16 mouse cellular contexts compared by ENCODE assay signal in the genomic region with DNA sequence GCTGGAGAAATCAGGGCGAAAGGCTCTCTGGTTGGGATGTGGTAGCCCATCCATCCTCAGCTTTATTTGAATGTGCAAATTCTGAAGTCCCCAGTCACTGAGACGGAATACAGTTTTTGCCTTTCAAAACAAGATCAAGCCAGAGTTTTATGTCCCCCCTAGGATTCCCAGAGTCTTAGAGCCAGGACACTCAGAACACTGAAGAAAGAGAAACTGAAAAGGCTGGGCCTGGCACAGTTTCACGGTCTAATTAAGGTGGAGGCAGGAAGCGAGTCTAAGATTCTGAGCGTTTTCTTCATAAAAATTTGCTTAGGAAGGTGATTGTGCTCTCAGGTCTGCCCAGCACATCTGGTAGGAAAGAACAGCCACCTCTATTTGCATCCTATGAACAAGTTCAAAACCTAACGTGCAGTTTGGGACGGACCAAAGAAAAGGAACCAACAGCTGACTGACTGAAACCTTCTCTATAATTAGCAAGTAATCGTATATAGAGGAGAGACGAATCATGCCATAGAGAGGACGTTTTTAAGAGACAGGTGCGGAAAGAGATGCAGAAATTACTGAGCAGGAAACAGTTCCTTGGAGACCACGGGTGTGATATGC.
A peak's percentile ranks its signal among the peaks of the same experiment; 100 is the strongest.
DNase-seq lines count a peak whose midpoint lies in the region; ATAC-seq lines count a peak whose summit lies in the region.
"Had no signal": no experiment of that assay in that cellular context is flagged by ENCODE, and none has a peak within 500 bp of the region (broad histone marks: within the 10 kb centered on the region; RNA-seq: fewer than 3 reads in every experiment).

No protein-coding gene starts in this region.

- no peak overlapping the region for H3K4me2 ChIP-seq in midbrain, embryonic 15.5 days
- peak overlapping the region; percentile 25 for H3K4me2 ChIP-seq in limb, embryonic 13.5 days (replicated peaks)
- H3K4me2 ChIP-seq: embryonic facial prominence, embryonic 12.5 days; hindbrain, embryonic 15.5 days; liver, embryonic 13.5 days had no signal

- no peak for DNase-seq in midbrain, embryonic 10.5 days (ENCODE audit: low spot score)
- DNase-seq in Muller cell, postnatal 12 days (ENCODE audit: inconsistent ontology term): peak; percentile 2
- no peak for DNase-seq in forebrain, embryonic 10.5 days (ENCODE audit: extremely low spot score, low spot score)
- no peak for DNase-seq in MN1 (ENCODE audit: low spot score)
- no peak for DNase-seq in layer of hippocampus, adult 8-10 months (ENCODE audit: low spot score in 2 of 2)
- DNase-seq: adrenal gland, adult 8-10 months; cerebellum, postnatal 10 days; heart, adult 18-20 months; kidney, adult 8-10 months; liver, embryonic 13.5 days; lung, postnatal 10 days; thymus, postnatal 14 days had no signal

- 78% methylated on average over 12 of the region's 12 CpGs for WGBS in midbrain, embryonic 10.5 days
- 70% methylated on average over 12 of the region's 12 CpGs for WGBS in midbrain, embryonic 15.5 days
- WGBS in forebrain, embryonic 10.5 days: 76% methylated on average over 12 of the region's 12 CpGs
- 34% methylated on average over 12 of the region's 12 CpGs for WGBS in limb, embryonic 13.5 days

- no peaks in the 10 kb centered on the region for H3K36me3 ChIP-seq in midbrain, embryonic 10.5 days
- no peaks in the 10 kb centered on the region for H3K36me3 ChIP-seq in midbrain, embryonic 15.5 days (replicated peaks)
- H3K36me3 ChIP-seq in forebrain, embryonic 10.5 days (replicated peaks): no peaks in the 10 kb centered on the region
- H3K36me3 ChIP-seq in limb, embryonic 13.5 days: no peaks in the 10 kb centered on the region
- H3K36me3 ChIP-seq: embryonic facial prominence, embryonic 12.5 days; hindbrain, embryonic 15.5 days; liver, embryonic 13.5 days had no signal

- no peaks in the 10 kb centered on the region for H3K27me3 ChIP-seq in midbrain, embryonic 10.5 days (ENCODE audit: low read depth, poor library complexity, severe bottlenecking)
- no peaks in the 10 kb centered on the region for H3K27me3 ChIP-seq in midbrain, embryonic 15.5 days (replicated peaks)
- no peaks in the 10 kb centered on the region for H3K27me3 ChIP-seq in forebrain, embryonic 10.5 days (ENCODE audit: poor library complexity, severe bottlenecking)
- no peaks in the 10 kb centered on the region for H3K27me3 ChIP-seq in limb, embryonic 13.5 days
- H3K27me3 ChIP-seq: embryonic facial prominence, embryonic 12.5 days; hindbrain, embryonic 15.5 days; liver, embryonic 13.5 days had no signal

- H3K4me1 ChIP-seq in midbrain, embryonic 10.5 days: peaks cover 10% of the 10 kb centered on the region
- H3K4me1 ChIP-seq in midbrain, embryonic 15.5 days: no peaks in the 10 kb centered on the region
- H3K4me1 ChIP-seq in forebrain, embryonic 10.5 days: peaks cover 25% of the 10 kb centered on the region
- peaks cover 12% of the 10 kb centered on the region for H3K4me1 ChIP-seq in limb, embryonic 13.5 days
- H3K4me1 ChIP-seq: embryonic facial prominence, embryonic 12.5 days; hindbrain, embryonic 15.5 days; liver, embryonic 13.5 days had no signal

- H3K4me3 ChIP-seq in midbrain, embryonic 10.5 days: no peak overlapping the region
- H3K4me3 ChIP-seq in midbrain, embryonic 15.5 days: no peak overlapping the region
- no peak overlapping the region for H3K4me3 ChIP-seq in forebrain, embryonic 10.5 days
- no peak overlapping the region for H3K4me3 ChIP-seq in limb, embryonic 13.5 days
- H3K4me3 ChIP-seq: embryonic facial prominence, embryonic 12.5 days; hindbrain, embryonic 15.5 days; liver, embryonic 13.5 days had no signal

- H3K9me3 ChIP-seq in midbrain, embryonic 10.5 days (replicated peaks): no peaks in the 10 kb centered on the region
- H3K9me3 ChIP-seq in midbrain, embryonic 15.5 days: no peaks in the 10 kb centered on the region
- H3K9me3 ChIP-seq in forebrain, embryonic 10.5 days: no peaks in the 10 kb centered on the region
- H3K9me3 ChIP-seq in limb, embryonic 13.5 days: no peaks in the 10 kb centered on the region
- H3K9me3 ChIP-seq: embryonic facial prominence, embryonic 12.5 days; hindbrain, embryonic 15.5 days; liver, embryonic 13.5 days had no signal

- ATAC-seq in midbrain, embryonic 15.5 days (replicated peaks): no peak
- no peak for ATAC-seq in limb, embryonic 13.5 days (ENCODE audit: low FRiP score, low read depth)

- H3K27ac ChIP-seq in midbrain, embryonic 10.5 days (replicated peaks): peak overlapping the region; percentile 74
- no peak overlapping the region for H3K27ac ChIP-seq in midbrain, embryonic 15.5 days
- peak overlapping the region; percentile 78 for H3K27ac ChIP-seq in forebrain, embryonic 10.5 days
- H3K27ac ChIP-seq in limb, embryonic 13.5 days: no peak overlapping the region
- H3K27ac ChIP-seq: embryonic facial prominence, embryonic 12.5 days; hindbrain, embryonic 15.5 days; liver, embryonic 13.5 days had no signal

- H3K9ac ChIP-seq in midbrain, embryonic 15.5 days: no peak overlapping the region
- H3K9ac ChIP-seq in limb, embryonic 13.5 days: no peak overlapping the region
- H3K9ac ChIP-seq: embryonic facial prominence, embryonic 12.5 days; hindbrain, embryonic 15.5 days; liver, embryonic 13.5 days had no signal

Comparison
In these comparisons a context has a peak if more than half of its experiments do, and no peak if none do; other contexts are left out.
1. H3K27ac ChIP-seq: peak in midbrain, embryonic 10.5 days (single experiment) and forebrain, embryonic 10.5 days (single experiment); none in midbrain, embryonic 15.5 days (single experiment) and limb, embryonic 13.5 days (single experiment).